Mouse (Mus musculus) B cell, adult (primary cell): ENCODE measurements around the gene Malrd1. TPM values are rescaled to one million over a fixed set of nuclear protein-coding genes. Genes with fewer than 3 reads are reported as not detected.

ENCODE experiments used
- total RNA-seq: library from RNA; stranded (reverse); gene quantifications from 4 replicates; pipeline ENCODE4 v1.2.4, GENCODE M21; 2023; ENCODE audit not compliant: inconsistent age

Gene Malrd1
- not detected in 4 replicates for total RNA-seq

GRCm38 (mm10) chr2:15526241-15526924 is at the start of gene Malrd1:
Gene Malrd1 (plus strand): TSS chr2:15526479.

